Mouse (Mus musculus) liver, embryonic 14.5 days (tissue): ENCODE data around the gene Asgr2.

Experiments used
- CTCF ChIP-seq: IDR thresholded peaks from 2 replicates; pipeline ENCODE4 v1.5.1; 2016; ENCODE audit warnings: antibody characterized with exemption, low read depth, control low read depth
- EP300 ChIP-seq: IDR thresholded peaks from 2 replicates; pipeline ENCODE4 v1.6.1; 2016; ENCODE audit warnings: antibody characterized with exemption, low read depth

GRCm38 (mm10) chr11:70079175-70079574 is 13.3 kb upstream of the Asgr2 start:
- TF ChIP-seq EP300 (no peak), CTCF (no peak)
